Mouse (Mus musculus) hindbrain, postnatal 0 days (tissue): ENCODE results near the gene Gnai3. TPM values are rescaled to one million over a fixed set of nuclear protein-coding genes. Genes with fewer than 3 reads are reported as not detected.

Experiments
- ATAC-seq: fragments of 200-750 bp; cut with Nextera tagmentation; 2 replicates; pipeline ENCODE4 v1.8.0; 2017; ENCODE audit warnings: mild to moderate bottlenecking, moderate TSS enrichment, moderate library complexity
- DNase-seq: peaks from one replicate; pipeline ENCODE4 v3.0.0-alpha.2; 2015; ENCODE audit warnings: low spot score
- H3K27ac ChIP-seq: fragments of 300-500 bp; sonication (generic); 2 replicates; pipeline ENCODE4 v1.5.1; 2014; ENCODE audit warnings: mild to moderate bottlenecking
- H3K27me3 ChIP-seq: fragments of 300-500 bp; sonication (generic); 2 replicates; pipeline ENCODE4 v1.6.1; 2014; ENCODE audit warnings: low read length, mixed read lengths; ENCODE audit not compliant: insufficient read depth
- H3K36me3 ChIP-seq: fragments of 300-500 bp; sonication (generic); 2 replicates; pipeline ENCODE4 v1.6.1; 2014; ENCODE audit warnings: low read length, mixed read lengths; ENCODE audit not compliant: insufficient read depth
- H3K4me1 ChIP-seq: fragments of 300-500 bp; sonication (generic); 2 replicates; pipeline ENCODE4 v1.6.1; 2014; ENCODE audit warnings: antibody characterized with exemption, low read length, mixed read lengths; ENCODE audit not compliant: insufficient read depth
- H3K4me2 ChIP-seq: fragments of 300-500 bp; sonication (generic); 2 replicates; pipeline ENCODE4 v1.6.1; 2014; ENCODE audit warnings: low read depth, mild to moderate bottlenecking, low read length, moderate library complexity, mixed read lengths
- H3K4me3 ChIP-seq: fragments of 300-500 bp; sonication (generic); 2 replicates; pipeline ENCODE4 v1.5.1; 2014; ENCODE audit warnings: low read length
- H3K9ac ChIP-seq: fragments of 300-500 bp; sonication (generic); replicated peaks from 2 replicates; pipeline ENCODE4 v1.6.1; 2014; ENCODE audit warnings: mild to moderate bottlenecking, low read length, moderate library complexity, mixed read lengths
- H3K9me3 ChIP-seq: fragments of 300-500 bp; sonication (generic); 2 replicates; pipeline ENCODE4 v1.6.1; 2016; ENCODE audit warnings: low read length, mixed read lengths
- CTCF ChIP-seq: IDR thresholded peaks from 2 replicates; pipeline ENCODE4 v1.5.1; 2016; ENCODE audit warnings: antibody characterized with exemption, control low read depth, low read depth
- WGBS: fragments of 180-500 bp; shearing (Covaris S2); extraction: QIAGEN DNeasy Blood & Tissue Kit; methylation state at CpG from one replicate; pipeline ENCODE4 v1.1.7; 2014; 5-methylcytosine and 5-hydroxymethylcytosine counted together
- polyA plus RNA-seq: library from polyadenylated mRNA; unstranded; fragments of >200 nt; fragmentation: Nextera tagmentation; extraction: Ambion mirVana; gene quantifications from 2 replicates; pipeline ENCODE4 v1.2.1, GENCODE M21; 2015
- total RNA-seq: library from RNA; depleted of rRNA; stranded (reverse); fragments of >200 nt; gene quantifications from 2 replicates; pipeline ENCODE4 v1.2.3, GENCODE M21; 2014

Gnai3 gene
- total and polyA plus RNA-seq, 2 experiments from 2014 or later = 61.0 to 100 TPM

DNA sequence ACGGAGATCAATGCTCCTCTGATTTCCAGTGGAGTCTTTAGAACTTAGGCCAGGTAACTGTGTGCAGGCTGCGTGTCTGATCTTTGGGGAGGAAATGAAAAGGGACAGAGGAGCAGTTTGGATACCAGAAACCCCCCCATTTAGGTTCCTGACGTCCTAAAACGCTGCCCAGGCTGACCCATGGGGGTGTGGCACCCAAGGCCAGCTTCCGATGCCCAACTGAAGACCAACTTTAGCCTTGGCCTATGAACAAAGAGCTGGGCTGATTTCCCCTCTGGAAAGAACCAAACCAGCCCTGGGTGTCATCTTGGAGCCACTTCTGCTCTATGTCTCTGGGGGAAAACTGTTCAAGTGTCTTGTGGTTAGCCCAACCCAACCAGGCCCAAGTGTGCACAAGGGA lies 18.1 kb upstream of the Gnai3 start:
- ATAC-seq = no peak
- Histone ChIP-seq H3K27ac (no peak overlapping the region), H3K9ac (no peak overlapping the region), H3K27me3 (no peaks in the 10 kb centered on the region), H3K4me3 (no peak overlapping the region), H3K4me2 (no peak overlapping the region), H3K36me3 (no peaks in the 10 kb centered on the region), H3K4me1 (peaks cover 12% of the 10 kb centered on the region; the same call in 1 of the 2 replicates), H3K9me3 (no peaks in the 10 kb centered on the region)
- DNase-seq = no peak
- no peak for TF ChIP-seq CTCF
- WGBS = 66% methylated on average over 5 of the region's 5 CpGs

DNA sequence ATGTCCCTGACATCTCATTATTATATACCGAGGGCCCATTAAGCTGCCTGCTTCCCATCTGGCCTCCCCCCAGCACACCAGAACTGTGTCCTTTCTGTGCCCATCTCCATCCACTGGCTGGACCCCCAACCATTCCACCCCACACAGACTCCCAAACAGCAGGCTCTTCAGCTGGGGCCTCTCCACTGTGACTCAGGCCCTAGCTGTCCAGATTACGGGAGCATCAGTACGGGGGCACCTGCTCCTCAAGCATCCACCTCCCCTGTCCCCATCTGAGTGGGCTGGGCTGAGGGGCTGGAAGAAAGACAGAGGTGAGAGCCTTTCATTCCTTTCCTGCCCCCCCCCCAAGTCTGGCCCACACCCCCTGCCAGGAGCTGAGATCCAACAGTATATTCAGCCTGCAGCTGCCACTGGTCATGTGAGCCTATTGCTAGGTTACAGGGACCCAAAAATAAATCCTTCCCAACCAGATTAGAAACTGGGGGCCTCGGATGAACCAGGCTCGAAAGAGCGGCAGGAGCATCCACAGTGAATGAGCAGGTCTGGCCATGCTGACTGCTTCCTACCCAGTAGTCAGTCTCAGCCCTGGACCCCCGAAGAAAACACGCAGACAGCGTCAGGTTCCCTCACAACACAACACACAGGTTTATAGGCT lies 12.6 kb upstream of the Gnai3 start:
- WGBS = 39% methylated on average over 9 of the region's 9 CpGs
- Histone ChIP-seq H3K27ac (peak overlapping the region; percentile 74), H3K27me3 (no peaks in the 10 kb centered on the region), H3K36me3 (no peaks in the 10 kb centered on the region), H3K9me3 (no peaks in the 10 kb centered on the region), H3K4me3 (no peak overlapping the region), H3K4me1 (0 out of 2 replicates have a peak, but pooled peaks cover 6% of the 10 kb centered on the region), H3K4me2 (no peak overlapping the region), H3K9ac (0 out of 2 replicates have a peak overlapping the region, but pooled peaks have one; percentile 21)
- DNase-seq (peak; percentile 44), ATAC-seq (peak; percentile 53)
- no peak for TF ChIP-seq CTCF

DNA sequence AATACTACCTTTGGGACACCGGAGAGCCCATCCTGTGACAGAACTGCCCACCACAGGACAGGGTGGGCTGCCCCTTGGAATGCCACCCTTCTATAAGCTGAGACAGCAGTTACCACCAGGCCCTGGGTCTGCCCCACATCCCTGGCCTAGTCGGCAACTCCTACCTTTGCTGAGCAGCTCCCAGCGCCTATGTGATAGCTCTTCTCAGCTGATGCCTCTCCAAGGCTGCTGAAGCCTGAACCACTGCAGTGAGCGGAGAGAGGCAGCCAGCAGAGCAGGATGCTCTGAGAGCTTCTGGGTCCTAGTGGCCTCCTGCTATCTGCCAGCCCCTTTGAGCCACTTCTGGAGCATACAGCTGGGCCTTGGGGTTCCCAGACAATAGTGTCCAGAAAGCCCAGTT lies 8.7 kb upstream of the Gnai3 start, which contains the start of gene Gpr61:
TSS of gene Gpr61 (minus strand) at position 227 of the 400 bp plus-strand sequence.
- Histone ChIP-seq H3K36me3 (no peaks in the 10 kb centered on the region; the same call in 1 of the 2 replicates), H3K27me3 (no peaks in the 10 kb centered on the region), H3K4me2 (peak within 1 kb of the TSS; percentile 53), H3K4me3 (peak within 1 kb of the TSS; percentile 39), H3K27ac (peak within 1 kb of the TSS; percentile 77), H3K4me1 (0 out of 2 replicates have a peak, but pooled peaks cover 6% of the 10 kb centered on the region), H3K9me3 (no peaks in the 10 kb centered on the region), H3K9ac (peak within 1 kb of the TSS; percentile 56)
- TF ChIP-seq CTCF = no peak
- ATAC-seq = peak; percentile 68
- peak; percentile 76 for DNase-seq
- 34% methylated on average over 4 of the region's 4 CpGs for WGBS

DNA sequence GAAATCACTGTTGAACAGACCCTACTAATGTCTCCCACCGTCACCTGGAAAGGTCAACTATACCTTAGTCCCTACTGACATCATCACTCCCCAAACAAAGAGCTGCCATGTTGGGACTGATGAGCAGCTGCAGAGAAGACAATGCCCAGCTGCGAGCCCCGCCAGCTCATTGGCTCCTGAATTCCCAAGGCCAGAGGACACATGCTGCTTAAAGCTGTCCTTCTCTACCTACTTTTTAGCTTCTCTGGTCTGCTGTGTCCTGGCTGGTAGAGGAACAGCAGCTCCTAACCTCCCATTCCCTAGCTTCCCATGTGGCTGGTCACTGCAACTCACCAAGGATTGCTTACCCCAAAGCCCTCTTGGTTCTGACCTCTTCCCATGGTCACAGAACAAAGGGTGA lies 6.3 kb upstream of the Gnai3 start:
- no peak overlapping the region for H3K9ac ChIP-seq
- H3K9me3 ChIP-seq = no peaks in the 10 kb centered on the region
- H3K4me3 ChIP-seq = no peak overlapping the region
- WGBS = 85% methylated on average over 3 of the region's 3 CpGs
- H3K4me1 ChIP-seq = no peaks in the 10 kb centered on the region
- H3K27me3 ChIP-seq = no peaks in the 10 kb centered on the region
- no peak for DNase-seq
- ATAC-seq = no peak
- TF ChIP-seq CTCF = no peak
- no peak overlapping the region for H3K4me2 ChIP-seq
- H3K36me3 ChIP-seq = no peaks in the 10 kb centered on the region; the same call in 1 of the 2 replicates
- no peak overlapping the region for H3K27ac ChIP-seq

DNA sequence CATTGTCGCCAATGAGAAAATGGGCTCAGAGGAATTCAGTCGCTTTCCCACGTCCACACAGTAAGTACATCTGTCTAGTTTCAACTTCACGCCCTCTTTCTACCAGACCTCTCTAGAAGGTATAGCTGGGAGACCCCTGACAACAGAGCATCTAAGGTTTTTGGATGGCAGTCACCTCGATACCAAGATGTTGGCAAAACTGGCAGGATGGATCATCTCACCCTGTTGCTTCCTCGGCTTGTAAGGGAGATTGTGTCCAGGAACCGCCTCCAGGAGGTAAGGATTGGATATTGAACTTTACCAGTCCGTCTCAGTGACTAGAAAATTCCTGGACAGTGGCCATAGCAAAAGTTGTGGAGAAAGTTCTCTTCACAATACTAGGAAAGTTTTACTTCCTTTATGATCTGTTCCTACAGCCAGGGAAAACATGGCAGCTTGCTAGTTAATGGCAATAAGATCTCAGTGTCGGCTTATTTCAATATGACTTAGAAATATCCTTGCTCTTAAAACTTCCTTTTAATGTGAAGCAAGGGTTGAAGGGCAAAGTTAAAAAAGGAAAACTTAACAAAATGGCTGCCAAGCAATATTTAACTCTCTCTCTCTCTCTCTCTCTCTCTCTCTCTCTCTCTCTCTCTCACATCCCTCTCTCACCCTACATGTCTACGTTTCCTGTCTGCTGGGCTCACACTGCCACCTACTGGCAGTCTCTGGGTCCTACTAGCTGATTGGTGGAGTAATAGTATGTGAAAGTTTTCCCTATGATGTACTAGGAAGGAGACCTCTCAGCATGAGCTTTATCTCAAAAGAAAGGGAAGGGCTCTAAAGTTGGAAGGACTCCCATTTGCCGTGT lies 1.7 kb upstream of the Gnai3 start:
- ATAC-seq (peak; percentile 71), DNase-seq (peak; percentile 93)
- no peaks in the 10 kb centered on the region for H3K27me3 ChIP-seq
- H3K4me1 ChIP-seq = no peaks in the 10 kb centered on the region; the same call in 1 of the 2 replicates
- TF ChIP-seq CTCF = peak; percentile 96
- H3K4me2 ChIP-seq = no peak overlapping the region
- no peaks in the 10 kb centered on the region; the same call in 1 of the 2 replicates for H3K36me3 ChIP-seq
- H3K9ac ChIP-seq = no peak overlapping the region
- H3K27ac ChIP-seq = no peak overlapping the region
- no peaks in the 10 kb centered on the region for H3K9me3 ChIP-seq
- 62% methylated on average over 11 of the region's 11 CpGs for WGBS
- H3K4me3 ChIP-seq = no peak overlapping the region

DNA sequence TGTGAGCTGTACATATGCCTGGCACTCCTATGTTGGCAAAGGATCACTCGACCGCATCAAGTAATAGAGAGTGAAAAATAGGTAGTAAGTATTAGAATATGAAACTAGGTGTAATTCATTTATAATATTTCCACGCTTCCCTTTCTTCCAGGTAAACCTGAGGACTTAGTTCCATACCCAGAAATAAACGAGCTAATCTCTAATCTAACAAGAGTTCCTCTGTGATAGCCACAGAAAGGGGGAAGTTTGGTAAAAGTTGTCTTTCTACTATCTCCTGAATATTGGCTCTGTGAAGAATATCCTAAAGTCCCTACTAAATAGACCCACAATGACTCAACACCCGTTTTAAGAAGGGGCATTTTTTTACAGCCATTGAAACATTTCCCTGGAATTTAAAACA lies 725 bp upstream of the Gnai3 start:
- no peak for DNase-seq

More for the DNA sequence above, 725 bp upstream of the Gnai3 start:
- Histone ChIP-seq H3K36me3 (no peaks in the 10 kb centered on the region; the same call in 1 of the 2 replicates), H3K9me3 (no peaks in the 10 kb centered on the region), H3K4me1 (no peaks in the 10 kb centered on the region; the same call in 1 of the 2 replicates), H3K4me2 (peak overlapping the region; percentile 59), H3K27ac (no peak overlapping the region), H3K9ac (peak overlapping the region; percentile 91; the same call in 1 of the 2 replicates), H3K4me3 (peak overlapping the region; percentile 89), H3K27me3 (no peaks in the 10 kb centered on the region)
- ATAC-seq = no peak
- WGBS = 62% methylated on average over 5 of the region's 5 CpGs
- no peak for TF ChIP-seq CTCF
